Comparison of ENCODE assay signal across 8 mouse cellular contexts in genomic region chr7:47050366-47050765, GRCm38 (mm10). TPM values are rescaled to one million over a fixed set of nuclear protein-coding genes. Genes with fewer than 3 reads are reported as not detected.
DNase-seq lines count a peak whose midpoint lies in the region; ATAC-seq and TF ChIP-seq lines count a peak whose summit lies in the region.

Gene Tmem86a (plus strand): TSS chr7:47050601.

- H3K79me2 ChIP-seq in MEL (ENCODE audit: control insufficient read depth, insufficient read depth, low read length, poor library complexity) = no peaks in the 10 kb centered on the region

- no peaks in the 10 kb centered on the region for H3K9me3 ChIP-seq in MEL (replicated peaks; ENCODE audit: insufficient read depth, low read length)
- no peaks in the 10 kb centered on the region for H3K9me3 ChIP-seq in forebrain, postnatal 0 days (ENCODE audit: low read length)
- H3K9me3 ChIP-seq in lung, embryonic 15.5 days = no peaks in the 10 kb centered on the region

- H3K27ac ChIP-seq in MEL (ENCODE audit: control insufficient read depth, low read depth, low read length) = no peak within 1 kb of the TSS
- H3K27ac ChIP-seq in cerebellum, adult 2 months (ENCODE audit: insufficient read depth, low read length) = peak within 1 kb of the TSS; percentile 76
- peak within 1 kb of the TSS; percentile 89 for H3K27ac ChIP-seq in forebrain, postnatal 0 days (ENCODE audit: low read depth, low read length)
- peak within 1 kb of the TSS; percentile 93 for H3K27ac ChIP-seq in lung, embryonic 15.5 days

- peak within 1 kb of the TSS; percentile 59 for H3K9ac ChIP-seq in MEL (ENCODE audit: control insufficient read depth, low read depth, low read length, poor library complexity, severe bottlenecking)
- H3K9ac ChIP-seq in forebrain, postnatal 0 days = peak within 1 kb of the TSS; percentile 93
- H3K9ac ChIP-seq in lung, embryonic 15.5 days = peak within 1 kb of the TSS; percentile 61

- TF ChIP-seq EP300 in MEL (IDR thresholded peaks at IDR 0.05; ENCODE audit: low read depth in 1 of 2, low read length in 2 of 2) = no peak

- peak within 1 kb of the TSS; percentile 51 to 69 for H3K4me3 ChIP-seq in MEL (ENCODE audit: control insufficient read depth in 1 of 2, insufficient read depth in 1 of 2, low read depth in 2 of 2, low read length in 2 of 2)
- H3K4me3 ChIP-seq in cerebellum, adult 2 months (replicated peaks; ENCODE audit: insufficient read depth, low read depth, low read length) = peak within 1 kb of the TSS; percentile 99
- peak within 1 kb of the TSS; percentile 97 for H3K4me3 ChIP-seq in forebrain, postnatal 0 days (ENCODE audit: low read depth, low read length)
- peak within 1 kb of the TSS; percentile 67 for H3K4me3 ChIP-seq in lung, embryonic 15.5 days

- peak; percentile 93 for DNase-seq in MEL (ENCODE audit: low read depth, low spot score)
- peak; percentile 95 to 97 for DNase-seq in cerebellum, adult 2 months
- DNase-seq in forebrain, postnatal 0 days = peak; percentile 97
- DNase-seq in heart, postnatal 4 days = peak; percentile 96
- DNase-seq in layer of hippocampus, adult 8-10 months (ENCODE audit: low spot score in 2 of 2) = peak; percentile 94 to 96
- DNase-seq in ovary, adult 18-20 months (ENCODE audit: low spot score) = peak; percentile 94
- DNase-seq in thymus, postnatal 0 days (ENCODE audit: low spot score) = peak; percentile 98

- ATAC-seq in forebrain, postnatal 0 days = peak; percentile 100
- ATAC-seq in lung, embryonic 15.5 days (ENCODE audit: borderline replicate concordance, extremely low read depth, low FRiP score, low TSS enrichment) = peak; percentile 96

- peak within 1 kb of the TSS; percentile 81 for H3K4me2 ChIP-seq in forebrain, postnatal 0 days (ENCODE audit: low read depth)
- H3K4me2 ChIP-seq in lung, embryonic 15.5 days = peak within 1 kb of the TSS; percentile 76

- peaks cover 0 to 7% of the 10 kb centered on the region in 2 experiments; a peak in 2 of 4 replicates for H3K36me3 ChIP-seq in MEL (ENCODE audit: control insufficient read depth in 1 of 2, insufficient read depth in 2 of 2, low read length in 2 of 2)
- peaks cover 14% of the 10 kb centered on the region for H3K36me3 ChIP-seq in forebrain, postnatal 0 days (ENCODE audit: insufficient read depth)
- H3K36me3 ChIP-seq in lung, embryonic 15.5 days = peaks cover 8% of the 10 kb centered on the region; the same call in 1 of the 2 replicates

- no peak for TF ChIP-seq RAD21 in MEL (IDR thresholded peaks at IDR 0.05; ENCODE audit: low read depth, low read length)

- no peak for TF ChIP-seq CTCF in MEL (IDR thresholded peaks at IDR 0.05 in 2 of 3, conservative IDR thresholded peaks at IDR 0.05 in 1 of 3; ENCODE audit: control insufficient read depth in 1 of 3, insufficient read depth in 1 of 3, low read depth in 2 of 3, low read length in 3 of 3, poor library complexity in 1 of 3, severe bottlenecking in 1 of 3)
- TF ChIP-seq CTCF in cerebellum, adult 2 months (IDR thresholded peaks at IDR 0.05; ENCODE audit: borderline replicate concordance, insufficient read depth, low read depth, low read length) = no peak
- no peak for TF ChIP-seq CTCF in forebrain, postnatal 0 days (IDR thresholded peaks at IDR 0.05; ENCODE audit: low read depth)

- peaks cover 0 to 15% of the 10 kb centered on the region in 2 experiments; a peak in 3 of 4 replicates for H3K4me1 ChIP-seq in MEL (ENCODE audit: control insufficient read depth in 1 of 2, insufficient read depth in 2 of 2, low read length in 2 of 2)
- H3K4me1 ChIP-seq in cerebellum, adult 2 months (ENCODE audit: control insufficient read depth, insufficient read depth, low read length) = peaks cover 17% of the 10 kb centered on the region
- H3K4me1 ChIP-seq in forebrain, postnatal 0 days (ENCODE audit: insufficient read depth) = peaks cover 12% of the 10 kb centered on the region; the same call in 1 of the 2 replicates
- H3K4me1 ChIP-seq in lung, embryonic 15.5 days = peaks cover 41% of the 10 kb centered on the region

- WGBS in cerebellum, adult 2 months = under 1% methylated on average over 33 of the region's 33 CpGs
- 0% methylated on average over 33 of the region's 33 CpGs for WGBS in forebrain, postnatal 0 days
- WGBS in lung, embryonic 15.5 days = under 1% methylated on average over 33 of the region's 33 CpGs

- H3K27me3 ChIP-seq in MEL (ENCODE audit: control insufficient read depth in 1 of 2, insufficient read depth in 2 of 2, low read length in 2 of 2) = peaks cover 0 to 4% of the 10 kb centered on the region in 2 experiments; a peak in 3 of 4 replicates
- no peaks in the 10 kb centered on the region for H3K27me3 ChIP-seq in cerebellum, adult 2 months (ENCODE audit: control insufficient read depth, insufficient read depth, low read length)
- H3K27me3 ChIP-seq in forebrain, postnatal 0 days (ENCODE audit: insufficient read depth, low read length) = no peaks in the 10 kb centered on the region
- H3K27me3 ChIP-seq in lung, embryonic 15.5 days = no peaks in the 10 kb centered on the region

- TF ChIP-seq POLR2A in MEL (IDR thresholded peaks at IDR 0.05; ENCODE audit: control insufficient read depth in 1 of 2, insufficient read depth in 1 of 2, low read depth in 1 of 2, low read length in 2 of 2, poor library complexity in 1 of 2) = peak in 1 of 2 experiments; percentile 35; a peak in 1 of 4 replicates
- peak; percentile 71 for TF ChIP-seq POLR2A in cerebellum, adult 2 months (IDR thresholded peaks at IDR 0.05; ENCODE audit: borderline replicate concordance, insufficient read depth, low read length)

TF ChIP-seq in MEL, 35 proteins besides CTCF, POLR2A, EP300 and RAD21:
- TF ChIP-seq MEF2A (IDR thresholded peaks at IDR 0.05; ENCODE audit: extremely low read depth, insufficient replicate concordance, low read depth, low read length, poor library complexity, severe bottlenecking) (no peak), BHLHE40 (IDR thresholded peaks at IDR 0.05; ENCODE audit: borderline replicate concordance, low read depth, low read length) (peak; percentile 64; the same call in 1 of the 2 replicates), TBP (IDR thresholded peaks at IDR 0.05; ENCODE audit: low read depth, low read length) (peak; percentile 49; the same call in 1 of the 2 replicates), ZNF384 (IDR thresholded peaks at IDR 0.05; ENCODE audit: low read depth, low read length) (no peak)
TF ChIP-seq in MEL: peak in this region for 2.

RNA-seq across cellular contexts. Expression of gene Tmem86a, which starts in this region (rescaled TPM):
- total RNA-seq in MEL (2012; rRNA removed) = 0.23 and 0.27 TPM in 2 replicates
- under 1 TPM in 1 of 2 experiments, not detected in 1; 0.54 TPM for polyA plus RNA-seq in MEL (2012; ENCODE audit: insufficient read depth in 1 of 2, insufficient read length in 2 of 2, low read depth in 1 of 2, low replicate concordance in 2 of 2, missing spikeins in 1 of 2)
- polyA plus RNA-seq in cerebellum, adult 2 months (2012; rRNA removed) = 18.1 and 19.0 TPM in 2 replicates
- total RNA-seq in forebrain, postnatal 0 days (2014; rRNA removed) = 9.5 and 12.0 TPM in 2 replicates
- polyA plus RNA-seq in forebrain, postnatal 0 days (2015; fragmentation: Nextera tagmentation; extraction: Ambion mirVana) = 32.9 and 37.3 TPM in 2 replicates
- 10 to 100 TPM; 16.9 to 23.8 TPM for total RNA-seq in heart, postnatal 4 days (2021)
- total RNA-seq in layer of hippocampus, adult 8-10 months (2022) = 10 to 100 TPM; 10.3 to 21.0 (median 15.3) TPM
- polyA plus RNA-seq in lung, embryonic 15.5 days (2015; fragmentation: Nextera tagmentation; extraction: Ambion mirVana) = 44.9 and 45.5 TPM in 2 replicates
- 20.5 and 21.3 TPM in 2 replicates for polyA plus RNA-seq in thymus, postnatal 0 days (2015; fragmentation: Nextera tagmentation; extraction: Ambion mirVana)

Comparison
In these comparisons a context has a peak if more than half of its experiments do, and no peak if none do; other contexts are left out.
1. RNA of gene Tmem86a (polyA plus RNA-seq): 44.9 to 45.5 TPM in lung, embryonic 15.5 days, 32.9 to 37.3 TPM in forebrain, postnatal 0 days, 20.5 to 21.3 TPM in thymus, postnatal 0 days and 18.1 to 19.0 TPM in cerebellum, adult 2 months; 0.54 TPM in MEL; every median in the first group is over 10 times any median in the second.
2. Peak in DNase-seq, H3K4me3 ChIP-seq and H3K9ac ChIP-seq in MEL; RNA of the gene not detected or under 1 TPM.
3. Peak in every context shown above with its lines, with median percentiles within 50 percentile points of each other: DNase-seq, H3K4me3 ChIP-seq and H3K9ac ChIP-seq.